Mouse (Mus musculus) left cerebral cortex, adult 8-10 months (tissue): ENCODE results near the gene Plvap. TPM values are rescaled to one million over a fixed set of nuclear protein-coding genes. Genes with fewer than 3 reads are reported as not detected.

Source experiments
- DNase-seq, 2 experiments: peaks; one replicate each; pipeline ENCODE4 v3.0.0; 2022; ENCODE audit warnings: low spot score in 2 of 2
- total RNA-seq, 4 experiments: library from RNA; stranded (reverse); gene quantifications; 2 replicates each; pipeline ENCODE4 v1.2.4; 2022

Plvap gene
- total RNA-seq, 4 experiments from 2014 or later, result 7.0 to 11.7 (median 9.6) TPM

DNA sequence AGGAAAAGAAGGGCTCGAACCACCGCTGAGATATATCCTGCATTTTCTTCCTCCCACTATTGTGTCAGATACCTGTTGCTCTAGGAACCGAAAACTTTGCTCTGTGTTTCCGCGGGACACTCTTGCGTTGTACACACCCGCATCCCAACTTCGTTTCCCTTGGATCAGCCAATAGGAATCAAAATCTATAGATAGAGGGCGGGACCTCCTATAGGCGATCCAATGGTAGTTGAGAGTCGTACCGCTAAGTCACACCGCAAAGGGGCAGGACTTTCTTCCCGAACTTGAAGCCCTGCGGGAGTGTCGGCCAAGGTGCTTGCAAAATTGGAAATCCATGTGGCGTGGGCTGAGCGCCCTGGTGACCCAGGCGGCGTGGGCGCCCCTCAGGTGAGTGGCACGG lies 23.1 kb downstream of the Plvap start:
- DNase-seq, result peak; percentile 64 to 84

DNA sequence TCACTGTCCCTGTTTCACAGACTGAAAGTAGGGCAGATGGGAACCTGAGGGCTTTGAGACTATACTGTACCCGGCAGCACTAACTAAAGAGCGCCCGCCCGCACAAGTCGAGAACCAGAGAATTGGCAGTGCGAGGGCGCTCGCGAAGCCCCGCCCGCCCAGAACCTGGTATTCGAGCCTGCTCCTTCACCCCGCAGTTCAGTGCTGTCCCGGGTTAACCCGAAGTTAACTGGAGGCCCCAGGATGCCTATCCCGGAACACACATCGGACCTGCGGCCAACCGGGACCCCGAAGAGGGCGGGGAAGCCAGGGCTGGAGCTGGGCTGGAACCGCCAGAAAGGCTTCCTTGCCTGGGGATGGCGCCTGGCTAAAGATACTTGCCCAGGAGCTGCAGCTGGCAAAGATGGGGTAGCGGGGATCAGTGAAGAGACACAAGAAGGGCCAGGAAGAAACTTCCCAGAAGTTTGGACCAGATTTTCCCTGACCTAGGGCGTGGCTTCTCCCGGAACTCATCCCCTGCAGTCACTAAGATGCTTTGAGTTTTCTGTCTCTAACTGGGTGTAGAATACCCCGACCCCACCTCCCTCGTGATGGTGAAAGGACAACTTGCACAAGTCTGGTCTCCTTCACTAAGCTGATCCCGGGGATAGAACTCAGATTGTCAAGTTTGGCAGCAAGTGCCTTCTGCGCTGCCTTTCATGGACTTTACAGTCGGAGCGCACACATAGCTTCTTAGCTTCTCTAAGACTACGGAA lies 23.7 kb downstream of the Plvap start, which contains the start of gene Gtpbp3:
Gtpbp3 (plus strand) TSS at position 413 of the 755 bp plus-strand sequence.
- no peak for DNase-seq

DNA sequence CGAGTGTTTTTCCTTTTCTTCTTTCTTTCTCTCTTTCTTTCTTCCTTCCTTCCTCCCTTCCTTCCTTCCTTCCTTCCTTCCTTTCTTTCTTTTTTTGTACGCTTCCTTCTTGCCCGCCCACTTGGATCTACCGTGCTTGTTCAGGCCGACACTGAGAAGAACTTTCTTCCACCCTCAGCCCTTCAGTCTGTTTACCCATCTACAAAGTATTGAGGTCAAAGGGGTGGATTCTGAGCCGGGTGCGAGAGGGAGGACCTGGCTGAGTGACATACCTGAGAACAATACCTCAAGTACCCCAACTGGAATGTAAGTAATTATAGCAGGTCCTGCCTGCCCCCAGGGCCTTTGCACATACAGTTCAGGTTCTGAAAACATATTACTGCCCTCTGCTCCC lies 25.4 kb downstream of the Plvap start:
- DNase-seq, result no peak

DNA sequence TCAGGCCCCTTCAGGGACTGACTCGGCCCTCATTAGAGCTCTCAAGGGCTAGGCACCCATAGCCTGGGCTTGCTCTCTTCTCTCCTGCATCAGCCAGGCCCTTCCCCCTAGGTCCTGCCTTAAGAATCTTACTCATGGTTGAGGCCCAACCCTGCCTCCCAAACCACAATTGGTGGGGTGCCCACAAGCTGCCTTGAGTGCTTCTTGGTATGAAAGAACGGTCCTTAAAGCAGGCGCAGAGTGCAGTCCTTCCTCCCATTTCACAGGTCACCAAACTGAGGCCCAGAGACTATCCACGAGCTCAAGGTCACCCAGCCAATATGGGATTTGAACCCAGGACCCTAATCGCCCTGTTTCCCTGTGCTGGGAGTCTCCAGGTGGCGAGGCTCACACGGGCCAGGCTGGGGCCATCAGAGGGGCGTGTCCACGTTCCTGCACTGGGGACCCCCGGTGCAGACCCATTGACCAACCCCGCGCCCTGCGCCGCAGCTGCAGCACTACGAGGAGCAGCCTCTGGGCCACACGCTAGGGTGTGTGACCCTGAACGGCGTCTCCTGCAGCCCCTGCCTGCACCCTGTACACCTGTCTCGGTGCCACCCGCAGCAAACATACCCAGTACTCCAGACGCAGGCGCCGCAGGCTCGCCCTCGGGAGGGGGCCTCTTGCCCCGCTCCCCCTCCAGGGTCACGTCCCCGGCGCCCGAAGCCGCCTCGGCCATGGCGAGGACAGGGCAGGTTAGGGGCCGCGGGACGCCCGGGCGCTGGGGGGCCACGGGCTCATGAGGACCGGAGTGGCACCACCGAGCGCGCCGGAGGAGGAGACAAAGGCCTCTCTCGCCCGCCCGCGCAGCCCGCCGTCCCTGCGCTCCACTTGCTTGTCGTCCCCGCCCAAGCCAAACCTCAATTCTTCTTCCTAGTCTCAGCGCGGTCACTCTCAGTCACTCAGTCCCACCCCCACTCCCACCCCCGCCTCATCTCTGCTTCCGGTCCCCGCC lies 26.1 kb downstream of the Plvap start, which contains the start of gene Ano8:
Ano8 (minus strand) TSS at position 822 of the 994 bp plus-strand sequence.
- peak in 1 of 2 experiments; percentile 87 for DNase-seq

DNA sequence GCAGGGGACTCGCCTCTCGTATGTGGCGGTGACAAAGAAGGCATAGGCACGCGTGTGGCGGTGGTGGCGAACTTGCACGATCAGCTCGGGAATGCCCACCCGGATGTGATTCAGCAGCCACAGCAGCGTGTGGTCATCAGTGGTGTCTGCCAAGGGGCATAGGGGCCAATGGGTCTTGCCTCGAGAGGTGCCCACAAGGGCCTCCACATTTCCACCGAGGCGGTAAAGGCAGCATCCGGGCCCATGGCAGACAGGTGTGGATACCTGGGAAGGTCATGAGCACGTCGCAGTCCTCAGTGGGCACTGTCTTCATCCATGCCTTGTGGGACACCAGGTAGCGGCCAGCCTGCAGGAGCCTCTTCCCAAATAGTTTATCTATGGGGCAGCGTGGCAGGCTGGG lies 26.8 kb downstream of the Plvap start:
- DNase-seq, result no peak

DNA sequence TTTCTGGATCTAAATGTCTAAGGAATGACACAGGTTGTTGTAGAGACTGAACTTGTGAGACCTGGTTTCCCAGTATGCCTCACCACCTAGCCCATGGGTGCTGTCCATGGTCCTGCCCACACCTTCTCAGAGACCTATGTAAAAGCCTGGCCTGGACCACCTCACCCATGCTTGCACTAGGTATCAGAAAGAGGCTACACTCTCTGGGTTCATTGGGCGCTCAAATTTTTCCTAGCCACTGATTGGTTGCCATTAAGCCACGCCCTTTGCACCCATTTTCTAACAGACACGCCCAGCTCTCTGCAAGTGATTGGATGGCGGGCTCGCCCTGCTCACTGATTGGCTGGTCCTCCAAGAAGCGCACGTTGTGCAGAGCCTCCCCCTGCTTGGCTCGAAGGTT lies 27.6 kb downstream of the Plvap start:
- peak in 1 of 2 experiments; percentile 29 for DNase-seq

DNA sequence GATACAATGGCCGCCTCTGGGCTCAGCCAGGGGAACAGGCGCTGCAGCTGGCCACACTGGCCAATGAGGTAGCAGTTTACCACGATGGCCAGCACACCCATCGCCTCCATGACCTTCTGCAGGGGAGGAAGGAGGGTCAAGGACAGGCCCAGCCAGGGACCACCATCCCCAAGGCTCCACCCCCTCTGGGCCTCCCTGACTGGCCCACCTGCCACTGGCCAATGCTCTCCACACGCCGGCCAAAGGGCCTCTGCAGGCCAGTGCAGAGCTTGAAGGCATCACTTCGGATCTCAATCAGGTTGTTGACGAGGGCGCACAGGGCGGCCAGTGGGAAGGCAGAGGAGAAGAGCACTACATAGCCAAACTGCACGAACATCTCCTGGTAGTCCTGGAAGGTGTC lies 32.6 kb downstream of the Plvap start:
- DNase-seq, result no peak

DNA sequence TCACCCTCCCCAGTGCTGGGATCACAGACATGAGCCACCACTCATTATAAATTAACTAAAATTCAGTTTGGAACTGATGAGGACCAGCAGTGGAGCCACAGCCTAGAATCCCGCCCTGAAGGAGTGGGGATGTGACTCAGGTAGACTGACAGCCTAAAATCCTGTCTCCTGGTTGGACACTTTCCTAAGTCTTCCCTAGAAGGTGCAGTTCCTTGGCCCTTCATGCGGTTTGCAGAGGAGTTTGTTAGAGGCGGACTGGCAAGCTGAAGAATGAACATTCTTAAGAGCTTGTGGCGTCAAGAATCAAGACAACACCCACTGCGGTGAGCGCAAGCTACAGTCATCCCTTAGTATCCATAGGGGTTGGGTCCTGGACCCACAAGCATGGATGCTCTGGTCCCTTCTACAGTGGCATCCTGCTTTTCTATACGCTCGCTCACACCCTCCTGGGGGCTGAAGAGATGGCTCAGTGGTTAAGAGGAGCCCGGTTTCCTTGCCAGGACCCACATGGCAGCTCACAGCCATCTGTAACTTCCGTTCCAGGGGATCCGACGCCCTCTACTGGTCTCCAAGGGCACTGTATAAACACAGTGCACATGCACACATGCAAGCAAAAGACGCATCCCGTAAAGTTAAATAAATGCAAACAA lies 34.2 kb downstream of the Plvap start:
- peak in 1 of 2 experiments; percentile 36 for DNase-seq

DNA sequence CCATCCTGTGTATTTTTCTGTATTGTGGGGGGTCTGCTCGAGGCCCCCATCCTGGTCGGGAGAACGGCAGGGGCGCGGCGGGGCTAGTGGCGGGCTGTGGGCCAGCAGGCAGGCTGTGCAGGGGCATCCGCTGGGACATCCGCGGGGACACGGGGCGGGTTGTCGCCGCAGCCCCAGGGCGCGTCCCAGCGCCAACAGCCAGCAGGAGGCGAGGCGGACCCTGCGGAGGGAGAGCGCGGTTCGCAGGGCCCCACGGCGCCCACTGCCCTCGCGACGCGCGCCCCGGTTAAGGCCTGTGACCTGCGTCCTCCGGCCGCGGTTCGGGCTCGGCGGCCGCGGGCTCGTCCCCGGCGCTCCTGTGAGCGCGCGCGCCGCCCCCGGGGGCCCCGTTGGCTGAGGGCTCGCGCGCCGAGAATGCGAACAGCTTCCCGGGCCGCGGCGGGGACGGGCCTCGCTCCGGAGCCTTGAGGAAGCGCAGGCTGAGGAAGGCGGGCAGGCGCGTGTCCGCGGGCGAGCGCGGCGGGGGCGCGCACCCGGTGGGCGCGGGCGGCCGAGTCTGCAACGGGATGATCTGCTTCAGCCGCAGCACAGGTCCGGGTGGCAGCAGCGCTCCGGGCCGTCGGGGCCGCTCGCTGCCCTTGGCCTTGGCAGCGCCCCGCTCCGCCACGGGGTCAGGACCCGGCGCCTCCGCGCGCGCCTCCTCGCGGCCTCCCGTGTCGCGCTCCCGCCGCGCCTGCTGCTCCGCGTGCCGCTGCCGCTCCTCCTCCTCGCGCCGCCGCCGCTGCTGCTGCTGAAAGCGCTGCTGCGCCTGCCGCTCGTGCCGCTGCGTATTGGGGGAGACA lies 35.2 kb downstream of the Plvap start:
- DNase-seq, result peak; percentile 70 to 82

DNA sequence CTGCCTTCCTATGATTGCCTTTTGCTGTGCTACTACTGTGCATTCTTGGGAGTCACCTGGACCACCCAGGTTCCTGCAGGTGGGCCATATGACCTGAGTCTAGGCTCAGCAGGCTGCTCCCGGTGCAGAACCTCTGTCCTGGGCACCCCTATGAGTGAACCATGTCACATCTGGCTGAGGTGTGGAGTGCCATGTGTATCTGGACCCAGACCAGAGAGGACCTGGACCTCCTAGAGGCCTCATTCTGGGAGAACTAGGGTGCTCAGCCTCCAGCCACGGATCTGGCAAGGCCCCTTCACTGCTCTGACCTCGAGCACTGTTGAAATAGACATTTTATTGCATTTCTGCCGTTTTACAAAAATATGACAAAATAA lies 35.9 kb downstream of the Plvap start:
- DNase-seq, result no peak

DNA sequence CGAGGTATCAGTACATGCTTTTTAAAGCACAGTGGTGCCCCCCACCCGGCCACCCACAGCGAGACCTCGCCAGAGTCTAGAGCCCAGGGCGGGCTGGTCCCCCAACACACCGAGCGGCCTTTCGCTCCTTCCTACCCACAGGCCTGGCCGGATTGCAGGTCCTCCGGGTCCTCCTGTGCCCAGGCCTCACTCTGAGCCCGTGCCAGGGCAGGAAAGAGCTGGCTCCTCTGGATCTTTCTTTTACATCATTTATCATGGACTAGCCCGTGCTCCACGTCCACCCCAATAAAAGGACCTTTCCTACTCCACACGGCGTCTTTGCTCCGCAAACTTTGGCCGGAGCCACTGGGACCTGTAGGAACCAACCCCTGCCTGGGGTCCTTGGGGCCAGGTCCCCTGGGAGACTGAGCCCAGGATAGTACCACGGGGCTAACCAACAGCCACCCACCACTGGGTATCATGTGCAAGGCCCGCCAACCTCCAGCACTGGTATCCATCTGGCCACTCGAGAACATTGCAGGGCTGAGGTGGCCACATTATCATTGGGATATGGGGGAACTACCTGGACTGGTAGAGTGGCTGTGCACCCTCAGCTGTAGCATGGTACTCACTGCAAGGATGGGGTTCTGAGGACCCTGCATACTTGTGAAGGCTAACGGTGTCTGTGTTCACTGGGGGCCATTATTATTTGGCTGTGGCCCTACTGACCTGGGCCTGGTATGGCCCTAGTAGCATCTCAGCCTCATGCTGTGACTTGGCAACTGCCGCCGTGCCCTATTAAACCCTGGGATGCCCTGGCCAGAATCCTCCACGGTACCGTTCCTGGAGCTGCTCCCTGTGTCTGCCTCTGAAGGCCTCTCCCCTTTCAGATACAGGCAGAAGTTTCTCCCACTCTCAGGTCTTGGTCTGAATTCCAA lies 36.5 kb downstream of the Plvap start:
- DNase-seq, result no peak

DNA sequence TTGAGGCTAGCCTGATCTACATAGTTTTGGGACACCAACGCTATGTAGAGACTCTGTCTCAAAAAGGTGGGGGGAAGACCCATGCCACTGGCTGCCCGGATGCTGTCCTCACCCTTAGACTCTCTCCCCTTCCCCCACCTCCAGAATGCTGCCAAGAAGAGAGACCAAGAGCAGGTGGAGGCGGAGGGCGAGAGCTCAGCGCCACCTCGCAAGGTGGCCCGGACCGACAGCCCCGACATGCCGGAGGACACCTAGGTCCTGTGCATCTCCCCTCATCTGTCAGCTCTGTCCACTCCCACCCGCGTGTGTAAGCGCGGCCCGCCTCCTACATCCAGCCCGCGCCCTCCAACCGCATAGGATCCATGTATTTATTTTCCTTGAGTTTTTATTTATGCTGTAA lies 37.2 kb downstream of the Plvap start:
- no peak for DNase-seq

DNA sequence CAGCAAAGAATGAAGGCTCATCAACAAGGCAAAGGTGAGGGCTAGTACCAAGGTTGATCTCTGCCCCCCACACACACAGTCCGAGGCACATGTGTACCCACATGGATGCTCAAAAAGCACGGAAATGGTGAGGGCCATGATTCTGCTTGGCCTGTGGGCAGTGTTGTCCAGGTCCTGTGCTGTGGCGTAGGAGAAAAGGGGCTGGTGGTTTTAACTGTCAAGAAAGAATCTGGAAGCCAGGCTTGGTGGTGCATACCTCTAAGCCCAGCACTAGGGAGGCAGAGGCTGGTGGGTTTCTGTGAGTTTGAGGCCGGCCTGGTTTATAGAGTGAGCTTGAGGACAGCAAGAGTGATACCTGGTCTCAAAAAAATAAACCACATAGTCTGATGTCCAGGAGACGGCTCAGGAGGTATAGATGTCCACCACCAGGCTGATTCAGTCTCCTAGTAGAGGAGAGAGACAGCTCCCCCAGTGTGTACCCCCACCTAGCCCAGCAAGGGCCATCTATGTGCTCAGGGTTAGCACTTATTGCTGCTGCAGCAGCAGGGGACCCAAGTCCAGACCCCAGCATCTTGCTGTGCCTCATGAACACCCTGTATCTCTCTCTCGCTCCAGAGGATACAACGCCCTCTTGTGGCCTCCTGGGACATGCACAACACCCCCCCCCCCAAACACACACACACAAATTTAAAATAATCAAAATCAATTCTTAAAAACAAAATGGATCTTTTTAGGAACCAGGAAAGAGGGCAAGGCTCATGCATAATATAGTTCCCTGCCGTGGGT lies 38.8 kb downstream of the Plvap start:
- no peak for DNase-seq

DNA sequence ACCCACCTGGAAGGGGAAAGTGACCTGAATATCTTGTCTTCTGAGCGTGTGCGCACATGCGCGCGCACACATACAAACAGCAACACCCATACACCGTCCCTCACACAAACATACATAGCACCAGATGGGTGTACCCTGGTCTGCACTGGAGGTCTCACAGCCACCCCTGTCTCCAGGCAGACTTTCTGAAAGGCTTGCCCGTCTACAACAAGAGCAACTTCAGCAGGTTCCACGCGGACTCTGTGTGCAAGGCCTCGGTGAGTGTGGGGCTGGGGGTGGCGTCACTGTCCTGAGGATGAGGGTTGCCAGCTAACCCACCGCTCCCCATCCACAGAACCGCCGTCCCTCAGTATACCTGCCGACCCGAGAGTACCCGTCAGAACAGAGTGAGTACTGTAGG lies 39.7 kb downstream of the Plvap start:
- DNase-seq, result no peak

DNA sequence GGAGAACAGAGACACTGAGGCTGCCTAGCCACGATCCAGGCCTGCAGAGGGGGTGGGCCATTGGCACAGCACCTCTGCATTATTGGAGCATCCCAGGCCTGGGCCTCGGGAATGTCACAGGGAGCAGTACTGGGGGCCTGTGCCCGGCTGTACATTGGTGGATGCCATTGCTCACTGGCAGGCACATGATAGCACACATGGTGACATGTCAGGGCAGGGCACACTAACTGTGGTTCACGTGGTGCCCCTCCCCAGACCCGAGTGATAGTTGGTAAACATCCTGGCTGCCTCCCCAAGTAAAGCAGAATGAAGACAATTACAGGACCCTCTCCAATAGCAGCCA lies 40.7 kb downstream of the Plvap start:
- DNase-seq, result no peak

DNA sequence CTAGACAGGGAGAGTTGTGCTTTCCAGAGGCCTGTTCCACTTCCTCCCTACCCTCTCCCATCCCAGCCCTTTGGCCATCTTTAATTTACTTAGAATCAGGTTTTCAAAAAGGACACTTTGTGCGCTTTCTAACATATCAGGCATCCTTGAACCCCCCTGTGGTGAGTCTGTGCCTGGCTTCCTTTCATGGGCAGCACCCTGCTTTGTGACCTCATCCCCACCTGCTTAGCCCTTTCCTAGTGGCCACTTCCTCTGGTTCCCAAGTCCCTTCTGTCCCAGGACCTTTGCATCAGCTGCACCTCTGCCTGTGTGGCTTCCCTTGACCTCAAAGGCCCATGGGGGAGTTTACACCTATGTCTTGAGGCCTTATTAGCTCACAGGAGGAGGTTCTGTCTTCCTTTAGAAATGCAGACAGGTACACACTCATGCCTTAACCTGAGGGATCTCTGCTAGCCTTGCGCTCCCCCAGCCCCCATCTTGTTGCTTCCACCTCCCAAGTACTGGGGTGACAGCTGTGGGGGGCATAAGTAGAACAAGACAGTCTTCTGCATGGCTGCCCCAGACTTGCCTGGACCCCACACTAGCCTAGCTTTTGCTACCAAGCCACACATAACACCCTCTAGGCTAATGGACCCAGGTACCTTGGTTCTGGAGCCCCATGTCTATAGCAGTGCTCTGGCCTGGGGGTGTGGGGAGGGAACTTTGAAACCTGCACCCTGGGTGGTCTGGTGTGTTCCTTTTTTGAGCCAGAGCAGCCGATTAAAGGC lies 41.2 kb downstream of the Plvap start:
- peak in 1 of 2 experiments; percentile 9 for DNase-seq

DNA sequence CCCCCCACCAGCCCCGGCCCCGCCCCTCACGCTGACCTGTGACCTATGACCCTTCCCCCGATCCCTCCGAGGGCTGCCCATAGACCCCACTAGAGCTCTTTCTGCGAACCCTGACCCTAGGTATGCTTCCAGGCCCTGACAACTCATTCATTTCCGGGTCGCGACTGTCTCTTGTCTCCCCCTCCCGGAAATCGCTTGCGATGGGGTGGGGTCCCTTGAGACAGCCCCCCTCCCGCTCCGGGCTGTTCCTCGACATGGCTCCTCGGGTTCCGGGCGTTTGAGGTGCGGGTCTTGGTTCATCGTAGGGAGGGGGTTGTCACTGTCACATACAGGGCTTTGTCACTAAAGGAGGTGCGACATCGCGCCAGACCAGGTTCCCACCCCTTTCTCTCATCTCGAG lies 42.1 kb downstream of the Plvap start:
- peak in 1 of 2 experiments; percentile 76 for DNase-seq

DNA sequence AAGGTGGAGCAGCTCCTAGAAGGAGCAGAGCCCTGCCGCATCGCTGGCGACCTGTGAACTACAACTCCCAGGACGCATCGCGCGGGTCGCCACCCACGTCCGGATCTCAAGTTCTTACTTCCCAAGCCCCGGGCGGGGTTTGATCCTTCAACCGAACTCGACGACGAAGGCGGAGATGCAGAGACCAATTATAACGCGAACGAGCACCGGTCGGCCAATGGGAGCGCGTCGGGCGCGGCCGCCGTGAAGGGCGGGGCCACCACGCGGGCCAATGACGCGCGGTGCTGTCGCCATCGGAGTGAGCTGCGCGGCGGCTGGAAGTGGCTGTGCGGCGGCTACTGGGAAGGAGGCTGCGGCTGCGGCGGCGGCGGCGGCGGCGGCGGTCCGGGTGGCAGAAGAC lies 42.6 kb downstream of the Plvap start, which contains the start of gene Dda1:
Dda1 (plus strand) TSS at position 284 of the 400 bp plus-strand sequence.
- DNase-seq, result peak; percentile 91 to 99
